Mouse (Mus musculus): ENCODE results near the gene Sqor.

GRCm38 (mm10) chr2:122826302-122826701 is 61.3 kb downstream of the Sqor start:
- no peak for TF ChIP-seq CTCF (IDR thresholded peaks at IDR 0.05; ENCODE audit: control insufficient read depth, insufficient read depth, insufficient read length)
- TF ChIP-seq MYOD1 (IDR thresholded peaks at IDR 0.05; ENCODE audit: control insufficient read depth, insufficient read length, low read depth), result no peak
- TF ChIP-seq MAX (IDR thresholded peaks at IDR 0.05), result no peak
- no peak for TF ChIP-seq USF1 (IDR thresholded peaks at IDR 0.05; ENCODE audit: low read depth)
- no peak for TF ChIP-seq CEBPB (IDR thresholded peaks at IDR 0.05; ENCODE audit: low read depth)

Measured in C2C12 (cell line).